Mouse (Mus musculus) hindbrain, postnatal 0 days (tissue): Measurements from ENCODE around the gene Ern2. TPM values are rescaled to one million over a fixed set of nuclear protein-coding genes. Genes with fewer than 3 reads are reported as not detected.
A peak's percentile ranks its signal among the peaks of the same experiment; 100 is the strongest.

ENCODE experiments used
- ATAC-seq: fragments of 200-750 bp; cut with Nextera tagmentation; 2 replicates; pipeline ENCODE4 v1.8.0; 2017; ENCODE audit warnings: mild to moderate bottlenecking, moderate TSS enrichment, moderate library complexity
- DNase-seq: peaks from one replicate; pipeline ENCODE4 v3.0.0-alpha.2; 2015; ENCODE audit warnings: low spot score
- H3K27ac ChIP-seq: fragments of 300-500 bp; sonication (generic); 2 replicates; pipeline ENCODE4 v1.5.1; 2014; ENCODE audit warnings: mild to moderate bottlenecking
- H3K27me3 ChIP-seq: fragments of 300-500 bp; sonication (generic); 2 replicates; pipeline ENCODE4 v1.6.1; 2014; ENCODE audit warnings: low read length, mixed read lengths; ENCODE audit not compliant: insufficient read depth
- H3K36me3 ChIP-seq: fragments of 300-500 bp; sonication (generic); 2 replicates; pipeline ENCODE4 v1.6.1; 2014; ENCODE audit warnings: low read length, mixed read lengths; ENCODE audit not compliant: insufficient read depth
- H3K4me1 ChIP-seq: fragments of 300-500 bp; sonication (generic); 2 replicates; pipeline ENCODE4 v1.6.1; 2014; ENCODE audit warnings: antibody characterized with exemption, low read length, mixed read lengths; ENCODE audit not compliant: insufficient read depth
- H3K4me2 ChIP-seq: fragments of 300-500 bp; sonication (generic); 2 replicates; pipeline ENCODE4 v1.6.1; 2014; ENCODE audit warnings: low read depth, mild to moderate bottlenecking, low read length, moderate library complexity, mixed read lengths
- H3K4me3 ChIP-seq: fragments of 300-500 bp; sonication (generic); 2 replicates; pipeline ENCODE4 v1.5.1; 2014; ENCODE audit warnings: low read length
- H3K9ac ChIP-seq: fragments of 300-500 bp; sonication (generic); replicated peaks from 2 replicates; pipeline ENCODE4 v1.6.1; 2014; ENCODE audit warnings: mild to moderate bottlenecking, low read length, moderate library complexity, mixed read lengths
- H3K9me3 ChIP-seq: fragments of 300-500 bp; sonication (generic); 2 replicates; pipeline ENCODE4 v1.6.1; 2016; ENCODE audit warnings: low read length, mixed read lengths
- CTCF ChIP-seq: IDR thresholded peaks from 2 replicates; pipeline ENCODE4 v1.5.1; 2016; ENCODE audit warnings: antibody characterized with exemption, control low read depth, low read depth
- WGBS: fragments of 180-500 bp; shearing (Covaris S2); extraction: QIAGEN DNeasy Blood & Tissue Kit; methylation state at CpG from one replicate; pipeline ENCODE4 v1.1.7; 2014; 5-methylcytosine and 5-hydroxymethylcytosine counted together
- polyA plus RNA-seq: library from polyadenylated mRNA; unstranded; fragments of >200 nt; fragmentation: Nextera tagmentation; extraction: Ambion mirVana; gene quantifications from 2 replicates; pipeline ENCODE4 v1.2.1, GENCODE M21; 2015
- total RNA-seq: library from RNA; depleted of rRNA; stranded (reverse); fragments of >200 nt; gene quantifications from 2 replicates; pipeline ENCODE4 v1.2.3, GENCODE M21; 2014

The Ern2 gene
- total and polyA plus RNA-seq, 2 experiments from 2014 or later: 1.4 to 1.6 TPM

DNA sequence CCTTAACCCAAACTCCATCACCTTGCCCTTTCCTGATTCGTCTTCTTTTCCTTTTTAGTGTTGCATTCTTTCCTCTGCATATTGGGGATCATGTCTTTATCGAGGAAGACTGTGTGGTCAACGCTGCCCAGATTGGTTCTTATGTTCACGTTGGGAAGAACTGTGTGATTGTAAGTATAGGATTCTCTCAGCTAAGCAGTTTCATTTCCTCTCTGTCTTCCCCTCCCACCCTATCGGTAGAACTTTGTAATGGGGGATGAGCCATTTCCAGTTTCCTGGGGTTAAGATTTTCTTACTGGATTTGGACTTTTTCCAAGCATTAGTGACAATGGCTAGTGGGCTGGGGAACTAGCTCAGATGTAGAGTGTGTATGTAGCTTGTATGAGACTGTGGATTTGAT is 47.8 kb downstream of the Ern2 start:
- H3K9ac ChIP-seq: no peak overlapping the region
- no peak for TF ChIP-seq CTCF
- no peaks in the 10 kb centered on the region for H3K9me3 ChIP-seq
- peaks cover 60% of the 10 kb centered on the region for H3K36me3 ChIP-seq
- no peaks in the 10 kb centered on the region for H3K4me1 ChIP-seq
- no peak for DNase-seq
- H3K4me2 ChIP-seq: no peak overlapping the region
- 94% methylated on average over 5 of the region's 5 CpGs for WGBS
- no peak overlapping the region for H3K27ac ChIP-seq
- H3K4me3 ChIP-seq: no peak overlapping the region
- ATAC-seq: no peak
- no peaks in the 10 kb centered on the region for H3K27me3 ChIP-seq

DNA sequence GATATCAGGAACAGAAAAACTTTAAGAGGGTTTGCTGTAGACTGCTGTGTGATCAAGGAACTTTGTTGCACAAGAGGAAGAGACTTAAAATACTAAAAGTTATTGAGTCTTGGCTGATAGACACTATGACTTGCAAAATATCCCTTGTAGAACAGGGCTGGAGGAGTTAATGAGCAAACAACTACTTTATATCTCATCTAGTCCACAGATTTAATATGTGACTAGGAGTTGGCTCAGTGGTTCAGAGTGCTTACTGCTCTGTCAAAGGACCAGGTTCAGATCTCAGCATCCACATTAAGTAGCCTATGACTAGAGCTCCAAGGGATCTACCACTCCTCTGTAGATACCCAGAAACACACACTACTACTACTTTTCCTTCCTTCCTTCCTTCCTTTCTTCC is 48.9 kb downstream of the Ern2 start:
- Histone ChIP-seq H3K4me2 (no peak overlapping the region), H3K4me1 (no peaks in the 10 kb centered on the region), H3K36me3 (peaks cover 51% of the 10 kb centered on the region), H3K9me3 (no peaks in the 10 kb centered on the region), H3K27ac (no peak overlapping the region), H3K4me3 (no peak overlapping the region), H3K27me3 (no peaks in the 10 kb centered on the region), H3K9ac (no peak overlapping the region)
- no peak for TF ChIP-seq CTCF
- DNase-seq: no peak
- ATAC-seq: no peak

DNA sequence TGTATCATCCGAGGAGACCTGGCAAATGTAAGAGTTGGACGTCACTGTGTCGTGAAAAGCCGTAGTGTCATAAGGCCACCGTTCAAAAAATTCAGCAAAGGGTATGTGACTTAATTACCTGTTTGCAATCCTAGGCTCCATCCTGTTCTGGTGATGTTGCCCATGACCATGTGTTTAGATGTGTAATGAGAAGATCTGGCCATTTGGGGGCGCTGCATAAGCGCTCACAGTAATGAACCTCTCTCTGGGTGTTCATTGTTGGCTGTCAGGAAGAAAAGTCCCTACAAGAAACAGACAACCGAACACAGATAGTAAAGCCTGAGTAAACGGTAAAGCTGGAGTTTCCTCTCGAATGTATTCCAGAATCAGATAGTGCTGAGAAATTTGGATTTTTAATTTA is 50.9 kb downstream of the Ern2 start:
- H3K4me1 ChIP-seq: no peaks in the 10 kb centered on the region
- peak; percentile 25 for DNase-seq
- no peak overlapping the region for H3K9ac ChIP-seq
- no peaks in the 10 kb centered on the region for H3K27me3 ChIP-seq
- WGBS: 76% methylated on average over 10 of the region's 10 CpGs
- peak; percentile 49 for TF ChIP-seq CTCF
- H3K27ac ChIP-seq: no peak overlapping the region
- H3K4me2 ChIP-seq: no peak overlapping the region
- H3K9me3 ChIP-seq: no peaks in the 10 kb centered on the region
- H3K36me3 ChIP-seq: peaks cover 42% of the 10 kb centered on the region
- H3K4me3 ChIP-seq: no peak overlapping the region
- no peak for ATAC-seq

DNA sequence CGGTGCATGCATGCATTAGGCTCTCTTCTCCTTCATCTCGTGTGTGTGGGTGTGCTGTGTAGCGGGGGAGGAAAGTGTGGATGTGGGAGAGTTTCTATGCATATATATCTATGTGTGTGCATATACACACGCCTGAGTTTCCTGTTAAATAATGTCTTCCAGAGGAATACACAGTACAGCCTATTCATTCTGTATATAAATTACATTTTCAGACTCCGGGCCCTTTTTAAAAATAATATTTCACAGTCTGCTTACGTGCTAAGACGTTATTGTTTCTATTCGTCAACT is 52.7 kb downstream of the Ern2 start:
- peak overlapping the region; percentile 81 for H3K9ac ChIP-seq
- no peaks in the 10 kb centered on the region for H3K4me1 ChIP-seq
- peak overlapping the region; percentile 74 for H3K4me3 ChIP-seq
- ATAC-seq (no peak; the same call in 1 of the 2 replicates), DNase-seq (no peak)
- H3K4me2 ChIP-seq: peak overlapping the region; percentile 99
- WGBS: 16% methylated on average over 8 of the region's 8 CpGs
- no peaks in the 10 kb centered on the region for H3K9me3 ChIP-seq
- TF ChIP-seq CTCF: no peak
- H3K36me3 ChIP-seq: peaks cover 29% of the 10 kb centered on the region; the same call in 1 of the 2 replicates
- no peaks in the 10 kb centered on the region for H3K27me3 ChIP-seq
- peak overlapping the region; percentile 75 for H3K27ac ChIP-seq

DNA sequence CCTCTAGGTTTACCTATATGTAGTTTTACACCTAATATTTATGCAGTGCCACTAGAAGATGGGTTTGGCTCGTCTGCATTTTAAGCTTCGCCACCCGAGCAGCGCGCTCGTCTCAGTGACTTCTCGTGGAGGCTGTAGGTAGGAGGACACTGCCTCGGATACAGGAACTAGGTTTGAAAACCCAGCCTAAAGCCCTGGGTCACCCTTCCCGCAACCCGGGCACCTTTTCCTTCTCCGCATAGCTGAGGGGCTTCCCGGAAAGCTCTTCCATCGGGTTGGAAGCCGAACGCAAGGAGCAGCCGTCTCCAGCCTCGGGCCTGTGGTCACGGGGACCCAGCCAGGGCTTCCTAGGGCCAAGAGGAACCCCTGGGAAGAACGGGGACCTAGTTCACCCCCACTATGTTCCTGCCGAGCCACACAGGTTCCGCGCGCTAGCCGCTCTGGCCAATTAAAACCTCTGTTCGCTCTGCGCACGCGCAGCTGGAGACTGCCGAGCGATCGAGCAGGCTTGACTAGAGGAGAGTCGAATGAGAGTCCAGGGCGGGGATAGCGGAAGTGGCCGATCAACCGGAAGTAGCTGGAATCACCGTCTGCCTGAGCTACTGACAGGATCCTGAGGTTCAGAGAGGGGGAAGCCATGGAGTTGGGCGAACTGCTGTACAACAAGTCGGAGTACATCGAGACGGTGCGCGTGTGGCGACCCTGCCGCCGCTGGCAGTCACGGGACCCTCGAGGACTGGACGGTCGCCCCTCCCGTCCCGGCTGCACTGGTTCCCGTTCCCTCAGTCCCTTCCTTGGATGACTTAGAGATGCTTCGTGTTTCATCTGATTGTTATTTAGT is 53.3 kb downstream of the Ern2 start, which contains the start of the genes Palb2 and Dctn5:
Palb2 (minus strand) TSS at position 489 of the 841 bp plus-strand sequence.
Dctn5 (plus strand) TSS at position 545 of the 841 bp plus-strand sequence.
- TF ChIP-seq CTCF: no peak
- Histone ChIP-seq H3K9me3 (no peaks in the 10 kb centered on the region), H3K27me3 (no peaks in the 10 kb centered on the region), H3K4me3 (peak within 1 kb of the TSS; percentile 74), H3K9ac (peak within 1 kb of the TSS; percentile 81), H3K4me1 (no peaks in the 10 kb centered on the region), H3K36me3 (peaks cover 24% of the 10 kb centered on the region; the same call in 1 of the 2 replicates), H3K27ac (peak within 1 kb of the TSS; percentile 75), H3K4me2 (peak within 1 kb of the TSS; percentile 99)
- peak; percentile 98 for DNase-seq
- peak; percentile 98 for ATAC-seq
- WGBS: under 1% methylated on average over 54 of the region's 54 CpGs

DNA sequence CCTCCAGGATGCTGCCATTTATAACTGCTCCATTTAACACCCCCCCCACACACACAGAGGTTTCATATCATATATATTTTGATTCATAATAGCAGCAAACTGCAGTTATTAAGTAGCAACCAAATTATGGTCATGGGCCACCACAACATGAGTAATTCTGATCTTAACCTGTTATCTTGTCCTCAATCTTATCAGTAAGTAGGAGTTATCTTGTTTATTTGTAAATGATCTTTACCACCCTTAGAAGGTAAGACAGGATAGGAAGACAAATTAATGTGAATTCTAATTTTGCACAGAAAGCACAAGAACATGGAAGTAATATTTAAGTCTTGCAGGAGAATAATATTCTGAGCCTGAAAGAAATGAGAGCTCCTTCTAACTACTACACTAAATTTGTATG is 54.2 kb downstream of the Ern2 start:
- Histone ChIP-seq H3K4me1 (no peaks in the 10 kb centered on the region), H3K9ac (peak overlapping the region; percentile 81; the same call in 1 of the 2 replicates), H3K27me3 (no peaks in the 10 kb centered on the region), H3K9me3 (no peaks in the 10 kb centered on the region), H3K4me3 (peak overlapping the region; percentile 74), H3K36me3 (peaks cover 17% of the 10 kb centered on the region; the same call in 1 of the 2 replicates), H3K27ac (no peak overlapping the region), H3K4me2 (peak overlapping the region; percentile 99)
- no peak for ATAC-seq
- no peak for TF ChIP-seq CTCF
- no peak for DNase-seq

DNA sequence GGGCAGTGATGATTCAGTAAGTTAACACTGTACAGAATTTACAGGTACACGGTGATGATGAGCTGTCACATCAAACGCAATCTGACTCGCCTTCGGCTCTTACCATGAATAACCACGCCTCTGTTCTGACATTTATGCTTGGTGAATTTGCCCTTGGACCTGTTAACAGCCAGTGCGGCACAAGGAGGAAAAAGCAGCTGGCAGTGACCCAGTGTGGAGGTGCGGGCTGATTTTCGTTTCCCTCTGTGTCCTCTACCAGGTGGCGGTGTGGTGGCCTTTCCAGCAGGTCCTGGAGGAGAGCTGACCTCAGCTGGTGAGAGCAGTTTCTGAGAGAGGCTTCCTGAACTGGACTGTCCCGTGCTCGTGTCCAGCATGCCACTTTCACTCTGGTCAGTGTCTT is 59.1 kb downstream of the Ern2 start:
- Histone ChIP-seq H3K36me3 (peaks cover 5% of the 10 kb centered on the region; the same call in 1 of the 2 replicates), H3K4me1 (no peaks in the 10 kb centered on the region), H3K4me3 (no peak overlapping the region), H3K9me3 (no peaks in the 10 kb centered on the region), H3K27ac (no peak overlapping the region), H3K27me3 (no peaks in the 10 kb centered on the region), H3K9ac (no peak overlapping the region), H3K4me2 (no peak overlapping the region)
- no peak for TF ChIP-seq CTCF
- WGBS: 96% methylated on average over 11 of the region's 11 CpGs
- no peak for DNase-seq
- no peak for ATAC-seq
